Mouse (Mus musculus) ES-E14 (cell line): Measurements from ENCODE around the gene D430042O09Rik. TPM values are rescaled to one million over a fixed set of nuclear protein-coding genes. Genes with fewer than 3 reads are reported as not detected.

Experiments
- DNase-seq: peaks from one replicate; pipeline ENCODE4 v3.0.0-alpha.2; 2013; ENCODE audit warnings: low read depth, low spot score
- H3K27ac ChIP-seq: 2 replicates; pipeline ENCODE4 v1.5.1; 2012; ENCODE audit warnings: low read depth, mild to moderate bottlenecking, low read length, moderate library complexity, mixed read lengths; ENCODE audit not compliant: poor library complexity, insufficient read depth, severe bottlenecking
- H3K36me3 ChIP-seq: 2 replicates; pipeline ENCODE4 v1.6.1; 2012; ENCODE audit warnings: mild to moderate bottlenecking, low read length, moderate library complexity, mixed read lengths; ENCODE audit not compliant: control insufficient read depth, poor library complexity, insufficient read depth, severe bottlenecking
- H3K4me1 ChIP-seq, 2 experiments: fragments of 150-350 bp in 1 of 2; sonication (generic) in 1 of 2; 2 replicates each; pipeline ENCODE4 v1.6.1; 2012; ENCODE audit warnings: low read length in 2 of 2, mild to moderate bottlenecking in 1 of 2, mixed read lengths in 1 of 2; ENCODE audit not compliant: control insufficient read depth in 2 of 2, insufficient read depth in 2 of 2, poor library complexity in 1 of 2
- H3K4me3 ChIP-seq, 2 experiments: fragments of 150-350 bp in 1 of 2; sonication (generic) in 1 of 2; 2 replicates each; pipeline ENCODE4 v1.5.1; 2012; ENCODE audit warnings: low read length in 2 of 2, low read depth in 1 of 2, mild to moderate bottlenecking in 1 of 2, mixed read lengths in 1 of 2; ENCODE audit not compliant: insufficient read depth in 1 of 2, poor library complexity in 1 of 2, severe bottlenecking in 1 of 2
- H3K9ac ChIP-seq: 2 replicates; pipeline ENCODE4 v1.6.1; 2012; ENCODE audit warnings: low read depth, mild to moderate bottlenecking, low read length, mixed read lengths; ENCODE audit not compliant: poor library complexity, insufficient read depth, severe bottlenecking
- H3K9me3 ChIP-seq: fragments of 150-350 bp; sonication (generic); 2 replicates; pipeline ENCODE4 v1.6.1; 2012; ENCODE audit warnings: low read depth, mild to moderate bottlenecking, low read length; ENCODE audit not compliant: control insufficient read depth, insufficient read depth
- CHD2 ChIP-seq: IDR thresholded peaks from 2 replicates; pipeline ENCODE4 v1.6.1; 2014; ENCODE audit warnings: mild to moderate bottlenecking, low read depth, low read length, inconsistent platforms
- HCFC1 ChIP-seq: IDR thresholded peaks from 2 replicates; pipeline ENCODE4 v1.6.1; 2012; ENCODE audit warnings: low read length, inconsistent platforms, borderline replicate concordance; ENCODE audit not compliant: insufficient read depth
- MAFK ChIP-seq: IDR thresholded peaks from 2 replicates; pipeline ENCODE4 v1.6.1; 2014; ENCODE audit warnings: mild to moderate bottlenecking, low read depth, low read length, inconsistent platforms; ENCODE audit not compliant: insufficient read depth
- ZC3H11A ChIP-seq: IDR thresholded peaks from 2 replicates; pipeline ENCODE4 v1.6.1; 2012; ENCODE audit warnings: low read depth, mild to moderate bottlenecking, inconsistent platforms, low read length, borderline replicate concordance
- ZNF384 ChIP-seq: IDR thresholded peaks from 2 replicates; pipeline ENCODE4 v1.6.1; 2012; ENCODE audit warnings: low read depth, low read length, inconsistent platforms
- in situ Hi-C, 2 experiments: fragments of 600-800 bp; cut with MboI; formaldehyde crosslinking; loops; one replicate each; pipeline ENCODE4 v1.15.1; 2025; ENCODE audit warnings: low sequenced_read_pairs in 2 of 2, inconsistent platforms in 1 of 2; ENCODE audit not compliant: unreplicated experiment in 2 of 2
- total RNA-seq: library from RNA; depleted of rRNA; stranded (reverse); fragments of 300-350 nt; gene quantifications from 2 replicates; pipeline ENCODE4 v1.2.3, GENCODE M21; 2012

D430042O09Rik gene
- total RNA-seq, 1 experiment = 4.4 TPM

DNA sequence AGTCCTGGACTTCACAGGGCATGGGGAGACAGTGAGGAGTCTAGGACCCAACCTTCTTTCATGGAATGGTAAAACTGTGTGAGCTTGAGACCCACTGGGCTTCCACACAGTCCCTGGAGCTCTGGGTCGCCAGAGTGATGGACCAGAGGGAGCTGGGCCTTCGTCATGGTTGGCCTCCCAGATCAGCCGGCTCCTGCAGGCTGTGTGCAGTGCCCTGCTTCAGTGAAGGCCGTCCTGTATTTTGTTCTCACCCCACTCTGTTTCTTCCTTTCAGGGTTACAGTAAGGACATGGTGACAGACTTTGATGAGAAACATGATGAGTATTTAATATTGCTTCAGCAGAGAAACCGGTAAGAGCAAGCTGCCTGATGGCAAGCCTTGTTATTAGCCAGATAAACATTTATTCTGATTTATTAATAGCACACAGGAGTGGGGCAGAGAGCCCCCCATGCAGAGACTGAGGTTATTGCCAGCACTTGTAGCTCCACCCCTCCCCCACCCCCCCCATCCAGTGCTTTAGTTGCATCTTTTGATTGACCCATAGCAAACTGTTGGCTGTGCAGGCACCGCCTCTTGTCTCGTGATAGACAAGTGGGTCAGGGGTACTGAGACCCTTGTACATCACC, 45.1 kb downstream of the D430042O09Rik start:
- in situ Hi-C loops = no loop called here
- Histone ChIP-seq H3K9me3 (no peaks in the 10 kb centered on the region), H3K9ac (no peak overlapping the region), H3K36me3 (no peaks in the 10 kb centered on the region), H3K4me1 (peaks cover 0 to 4% of the 10 kb centered on the region in 2 experiments; a peak in 1 of 4 replicates), H3K27ac (no peak overlapping the region), H3K4me3 (no peak overlapping the region)
- no peak for DNase-seq
- no peak for TF ChIP-seq ZNF384

DNA sequence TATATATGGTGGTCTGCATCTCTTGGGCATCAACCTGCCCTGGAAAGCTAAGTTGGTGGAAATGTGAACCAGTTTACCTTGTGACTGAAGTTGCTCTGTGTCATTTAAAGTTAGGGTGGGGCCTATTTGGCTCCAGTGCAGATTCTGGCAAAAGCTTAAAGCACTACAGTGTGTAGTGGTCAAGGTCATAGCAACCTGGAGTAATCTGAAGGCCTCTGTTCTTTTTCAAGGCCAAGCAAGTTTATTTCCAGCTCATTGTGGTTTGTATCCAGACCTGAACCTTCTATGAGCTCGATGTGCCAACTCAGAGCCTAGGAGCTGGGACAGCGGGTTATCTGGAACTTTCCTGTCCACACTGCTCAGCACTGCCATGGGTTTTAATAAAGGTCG, 45.6 kb downstream of the D430042O09Rik start:
- DNase-seq = no peak
- peaks cover 0 to 4% of the 10 kb centered on the region in 2 experiments; a peak in 1 of 4 replicates for H3K4me1 ChIP-seq
- TF ChIP-seq HCFC1 = no peak
- TF ChIP-seq MAFK = no peak
- no peak for TF ChIP-seq ZNF384
- H3K27ac ChIP-seq = no peak overlapping the region
- no peaks in the 10 kb centered on the region for H3K36me3 ChIP-seq
- in situ Hi-C loops = no loop called here
- no peaks in the 10 kb centered on the region for H3K9me3 ChIP-seq
- H3K9ac ChIP-seq = no peak overlapping the region
- H3K4me3 ChIP-seq = no peak overlapping the region

DNA sequence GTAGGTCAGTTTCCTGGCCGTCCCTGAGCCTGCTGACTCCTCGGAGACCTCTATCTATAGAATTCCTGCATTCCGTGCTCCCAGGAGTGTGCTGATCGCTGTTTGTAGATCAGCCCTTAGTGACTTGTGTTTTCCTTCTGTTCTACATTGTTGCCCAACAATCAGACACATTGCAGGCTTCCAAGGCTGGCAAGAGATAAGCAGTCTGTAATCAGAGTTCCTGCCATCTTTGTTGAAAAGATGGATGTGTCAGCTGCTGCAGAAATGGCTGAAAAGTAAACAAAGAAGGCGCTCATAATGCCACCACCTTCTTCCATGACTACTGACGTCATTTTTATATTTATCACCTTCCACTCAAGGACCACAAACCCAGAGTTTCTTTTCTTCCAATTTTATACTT, 49.1 kb downstream of the D430042O09Rik start:
- DNase-seq = no peak
- TF ChIP-seq MAFK (no peak), HCFC1 (no peak), ZC3H11A (no peak), ZNF384 (no peak), CHD2 (no peak)
- in situ Hi-C loops = no loop called here
- H3K4me1 ChIP-seq = peaks cover 0 to 4% of the 10 kb centered on the region in 2 experiments; a peak in 1 of 4 replicates
- H3K36me3 ChIP-seq = no peaks in the 10 kb centered on the region
- no peak overlapping the region for H3K4me3 ChIP-seq
- no peak overlapping the region for H3K27ac ChIP-seq
- no peak overlapping the region for H3K9ac ChIP-seq
- no peaks in the 10 kb centered on the region for H3K9me3 ChIP-seq

DNA sequence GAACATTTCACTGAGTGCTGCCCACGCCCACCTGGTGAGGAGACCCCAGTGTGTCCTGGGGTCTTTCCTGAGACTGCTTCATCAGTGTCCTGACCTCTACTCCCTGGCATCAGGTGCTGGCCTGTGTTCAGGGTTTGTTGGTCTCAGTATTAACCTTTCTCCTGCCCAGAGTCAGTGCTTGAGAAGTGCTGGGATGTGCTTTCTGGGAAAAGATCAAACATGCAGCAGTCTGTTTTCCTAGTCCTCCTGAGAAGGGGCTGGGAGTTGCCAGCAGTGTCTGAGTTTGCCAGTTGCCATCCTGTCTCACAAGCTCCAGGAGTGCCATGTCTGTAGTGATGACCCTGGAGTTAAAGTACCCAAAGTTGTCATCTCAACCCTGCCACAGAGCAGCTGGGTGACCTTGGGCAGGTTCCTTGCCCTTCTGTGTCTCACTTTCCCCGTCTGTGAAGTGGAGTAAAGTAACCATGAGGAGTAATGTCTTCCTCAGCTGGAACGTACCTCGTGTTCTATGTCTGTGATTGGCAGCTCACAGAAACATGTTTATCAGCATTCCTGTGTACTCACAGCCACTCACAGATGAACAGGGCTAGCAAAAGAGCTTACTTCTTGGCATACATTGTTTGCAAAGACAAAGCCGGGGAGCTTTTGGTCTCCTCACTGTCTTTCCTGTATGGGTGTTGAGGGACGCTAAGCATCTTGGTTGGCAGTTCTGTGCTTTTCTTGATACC, 50.4 kb downstream of the D430042O09Rik start:
- H3K9ac ChIP-seq = no peak overlapping the region
- no peak overlapping the region for H3K4me3 ChIP-seq
- TF ChIP-seq ZC3H11A = no peak
- no peak for TF ChIP-seq MAFK
- no peak for TF ChIP-seq HCFC1
- no peak for TF ChIP-seq CHD2
- no peak for TF ChIP-seq ZNF384
- DNase-seq = no peak
- no peak overlapping the region for H3K27ac ChIP-seq
- in situ Hi-C loops = no loop called here
- H3K9me3 ChIP-seq = no peaks in the 10 kb centered on the region
- 0 out of 2 replicates have a peak, but pooled peaks cover 2% of the 10 kb centered on the region for H3K36me3 ChIP-seq
- H3K4me1 ChIP-seq = peaks cover 0 to 2% of the 10 kb centered on the region in 2 experiments; a peak in 1 of 4 replicates

DNA sequence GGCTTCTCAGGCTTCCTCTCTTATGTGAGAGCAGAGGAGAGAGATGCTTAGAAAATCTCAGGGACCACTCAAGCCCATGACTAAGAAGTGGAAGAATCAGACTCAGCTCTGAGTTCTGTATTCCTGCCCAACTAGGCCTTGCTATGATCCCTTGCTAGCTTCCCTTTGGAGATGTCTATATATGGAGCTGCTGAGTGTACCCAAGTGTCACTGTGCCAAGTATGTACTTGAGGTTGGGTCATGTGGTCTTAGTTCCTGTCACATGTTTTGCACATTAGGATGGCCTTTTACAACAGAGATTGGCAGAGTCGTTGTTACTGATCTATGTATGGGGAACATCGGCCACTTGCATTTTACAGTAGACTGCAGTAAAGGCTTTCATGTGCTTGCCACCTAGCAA, 54.6 kb downstream of the D430042O09Rik start:
- no peaks in the 10 kb centered on the region for H3K9me3 ChIP-seq
- DNase-seq = no peak
- H3K4me1 ChIP-seq = no peaks in the 10 kb centered on the region
- in situ Hi-C loops = no loop called here
- no peak overlapping the region for H3K27ac ChIP-seq
- H3K36me3 ChIP-seq = 0 out of 2 replicates have a peak, but pooled peaks cover 2% of the 10 kb centered on the region
- TF ChIP-seq CHD2 (no peak), ZNF384 (no peak), HCFC1 (no peak), ZC3H11A (no peak), MAFK (no peak)
- no peak overlapping the region for H3K4me3 ChIP-seq
- no peak overlapping the region for H3K9ac ChIP-seq
